Mouse (Mus musculus): Measurements from ENCODE around the gene Padi4. TPM values are rescaled to one million over a fixed set of nuclear protein-coding genes. Genes with fewer than 3 reads are reported as not detected.
A peak's percentile ranks its signal among the peaks of the same experiment; 100 is the strongest.

The Padi4 gene
- polyA plus RNA-seq, 1 experiment from 2014 or later: 2.4 TPM

GRCm38 (mm10) chr4:140710781-140711180 is 63.3 kb downstream of the Padi4 start:
- Histone ChIP-seq H3K36me3 (ENCODE audit: control insufficient read depth, insufficient read depth, low read length) (peaks cover 49% of the 10 kb centered on the region), H3K27ac (ENCODE audit: low read depth, low read length) (no peak overlapping the region), H3K4me3 (ENCODE audit: low read depth, low read length) (no peak overlapping the region), H3K9me3 (replicated peaks; ENCODE audit: control insufficient read depth, low read length) (no peaks in the 10 kb centered on the region), H3K4me1 (ENCODE audit: control insufficient read depth, insufficient read depth, low read length) (peaks cover 20% of the 10 kb centered on the region), H3K9ac (ENCODE audit: low read depth, low read length) (no peak overlapping the region), H3K27me3 (ENCODE audit: control insufficient read depth, insufficient read depth, low read length) (no peaks in the 10 kb centered on the region), H3K4me2 (no peak overlapping the region)
- 83% methylated on average over 10 of the region's 10 CpGs for WGBS (ENCODE audit: insufficient replicate concordance)
- no peak for ATAC-seq (replicated peaks; ENCODE audit: insufficient number of reproducible peaks, low FRiP score, low TSS enrichment)

- WGBS (ENCODE audit: insufficient replicate concordance): 85% methylated on average over 10 of the region's 10 CpGs
- Histone ChIP-seq H3K4me1 (ENCODE audit: control insufficient read depth, insufficient read depth, low read length) (peaks cover 24% of the 10 kb centered on the region), H3K4me2 (no peak overlapping the region), H3K27me3 (ENCODE audit: control insufficient read depth, insufficient read depth, low read length) (no peaks in the 10 kb centered on the region), H3K9ac (ENCODE audit: low read depth, low read length) (no peak overlapping the region), H3K36me3 (ENCODE audit: control insufficient read depth, insufficient read depth, low read length) (peaks cover 41% of the 10 kb centered on the region), H3K27ac (ENCODE audit: low read depth, low read length) (no peak overlapping the region), H3K9me3 (replicated peaks; ENCODE audit: control insufficient read depth, low read length) (no peaks in the 10 kb centered on the region), H3K4me3 (ENCODE audit: low read depth, low read length) (no peak overlapping the region)
- no peak for ATAC-seq (replicated peaks; ENCODE audit: insufficient number of reproducible peaks, low FRiP score, low TSS enrichment)
Observed at GRCm38 (mm10) chr4:140709617-140710016, 64.4 kb downstream of the Padi4 start.

- H3K4me2 ChIP-seq: no peak overlapping the region
- H3K9me3 ChIP-seq (replicated peaks; ENCODE audit: control insufficient read depth, low read length): no peaks in the 10 kb centered on the region
- H3K4me3 ChIP-seq (ENCODE audit: low read depth, low read length): no peak overlapping the region
- ATAC-seq (replicated peaks; ENCODE audit: insufficient number of reproducible peaks, low FRiP score, low TSS enrichment): no peak
- H3K27me3 ChIP-seq (ENCODE audit: control insufficient read depth, insufficient read depth, low read length): no peaks in the 10 kb centered on the region
- 0 out of 2 replicates have a peak overlapping the region, but pooled peaks have one; percentile 12 for H3K9ac ChIP-seq (ENCODE audit: low read depth, low read length)
- no peak overlapping the region for H3K27ac ChIP-seq (ENCODE audit: low read depth, low read length)
- H3K36me3 ChIP-seq (ENCODE audit: control insufficient read depth, insufficient read depth, low read length): peaks cover 37% of the 10 kb centered on the region
- 86% methylated on average over 7 of the region's 7 CpGs for WGBS (ENCODE audit: insufficient replicate concordance)
- H3K4me1 ChIP-seq (ENCODE audit: control insufficient read depth, insufficient read depth, low read length): peaks cover 24% of the 10 kb centered on the region
Observed at GRCm38 (mm10) chr4:140709111-140709510, 64.9 kb downstream of the Padi4 start.

- Histone ChIP-seq H3K4me3 (ENCODE audit: low read depth, low read length) (no peak overlapping the region), H3K4me1 (ENCODE audit: control insufficient read depth, insufficient read depth, low read length) (peaks cover 27% of the 10 kb centered on the region), H3K9me3 (replicated peaks; ENCODE audit: control insufficient read depth, low read length) (no peaks in the 10 kb centered on the region), H3K36me3 (ENCODE audit: control insufficient read depth, insufficient read depth, low read length) (peaks cover 37% of the 10 kb centered on the region), H3K4me2 (no peak overlapping the region), H3K27me3 (ENCODE audit: control insufficient read depth, insufficient read depth, low read length) (no peaks in the 10 kb centered on the region), H3K9ac (ENCODE audit: low read depth, low read length) (0 out of 2 replicates have a peak overlapping the region, but pooled peaks have one; percentile 12), H3K27ac (ENCODE audit: low read depth, low read length) (no peak overlapping the region)
- no peak for ATAC-seq (replicated peaks; ENCODE audit: insufficient number of reproducible peaks, low FRiP score, low TSS enrichment)
- WGBS (ENCODE audit: insufficient replicate concordance): 80% methylated on average over 18 of the region's 18 CpGs
Observed at GRCm38 (mm10) chr4:140708297-140708927, 65.6 kb downstream of the Padi4 start.

GRCm38 (mm10) chr4:140707615-140708014 is 66.4 kb downstream of the Padi4 start:
- H3K9ac ChIP-seq (ENCODE audit: low read depth, low read length): peak overlapping the region; percentile 12; the same call in 1 of the 2 replicates
- no peak overlapping the region for H3K4me3 ChIP-seq (ENCODE audit: low read depth, low read length)
- H3K4me1 ChIP-seq (ENCODE audit: control insufficient read depth, insufficient read depth, low read length): peaks cover 29% of the 10 kb centered on the region
- H3K9me3 ChIP-seq (replicated peaks; ENCODE audit: control insufficient read depth, low read length): no peaks in the 10 kb centered on the region
- no peaks in the 10 kb centered on the region for H3K27me3 ChIP-seq (ENCODE audit: control insufficient read depth, insufficient read depth, low read length)
- WGBS (ENCODE audit: insufficient replicate concordance): 78% methylated on average over 4 of the region's 4 CpGs
- H3K36me3 ChIP-seq (ENCODE audit: control insufficient read depth, insufficient read depth, low read length): peaks cover 37% of the 10 kb centered on the region
- no peak for ATAC-seq (replicated peaks; ENCODE audit: insufficient number of reproducible peaks, low FRiP score, low TSS enrichment)
- no peak overlapping the region for H3K27ac ChIP-seq (ENCODE audit: low read depth, low read length)
- H3K4me2 ChIP-seq: no peak overlapping the region

GRCm38 (mm10) chr4:140704166-140704565 is 69.9 kb downstream of the Padi4 start:
- Histone ChIP-seq H3K27ac (ENCODE audit: low read depth, low read length) (0 out of 2 replicates have a peak overlapping the region, but pooled peaks have one; percentile 22), H3K36me3 (ENCODE audit: control insufficient read depth, insufficient read depth, low read length) (peaks cover 17% of the 10 kb centered on the region), H3K4me1 (ENCODE audit: control insufficient read depth, insufficient read depth, low read length) (peaks cover 40% of the 10 kb centered on the region), H3K9ac (ENCODE audit: low read depth, low read length) (peak overlapping the region; percentile 96), H3K9me3 (replicated peaks; ENCODE audit: control insufficient read depth, low read length) (no peaks in the 10 kb centered on the region), H3K4me3 (ENCODE audit: low read depth, low read length) (peak overlapping the region; percentile 96), H3K4me2 (peak overlapping the region; percentile 75), H3K27me3 (ENCODE audit: control insufficient read depth, insufficient read depth, low read length) (peaks cover 7% of the 10 kb centered on the region)
- no peak for ATAC-seq (replicated peaks; ENCODE audit: insufficient number of reproducible peaks, low FRiP score, low TSS enrichment)
- 43% methylated on average over 4 of the region's 4 CpGs for WGBS (ENCODE audit: insufficient replicate concordance)

- H3K4me2 ChIP-seq: peak overlapping the region; percentile 75
- H3K4me1 ChIP-seq (ENCODE audit: control insufficient read depth, insufficient read depth, low read length): peaks cover 40% of the 10 kb centered on the region
- H3K9me3 ChIP-seq (replicated peaks; ENCODE audit: control insufficient read depth, low read length): no peaks in the 10 kb centered on the region
- no peak overlapping the region; the same call in 1 of the 2 replicates for H3K27ac ChIP-seq (ENCODE audit: low read depth, low read length)
- peaks cover 12% of the 10 kb centered on the region; the same call in 1 of the 2 replicates for H3K36me3 ChIP-seq (ENCODE audit: control insufficient read depth, insufficient read depth, low read length)
- peak overlapping the region; percentile 96 for H3K4me3 ChIP-seq (ENCODE audit: low read depth, low read length)
- no peak for ATAC-seq (replicated peaks; ENCODE audit: insufficient number of reproducible peaks, low FRiP score, low TSS enrichment)
- peaks cover 12% of the 10 kb centered on the region for H3K27me3 ChIP-seq (ENCODE audit: control insufficient read depth, insufficient read depth, low read length)
- 32% methylated on average over 8 of the region's 8 CpGs for WGBS (ENCODE audit: insufficient replicate concordance)
- H3K9ac ChIP-seq (ENCODE audit: low read depth, low read length): peak overlapping the region; percentile 96
Observed at GRCm38 (mm10) chr4:140703636-140704035, 70.4 kb downstream of the Padi4 start.

GRCm38 (mm10) chr4:140702611-140703327 is 71.3 kb downstream of the Padi4 start:
- Histone ChIP-seq H3K4me1 (ENCODE audit: control insufficient read depth, insufficient read depth, low read length) (peaks cover 36% of the 10 kb centered on the region), H3K9me3 (replicated peaks; ENCODE audit: control insufficient read depth, low read length) (no peaks in the 10 kb centered on the region), H3K27ac (ENCODE audit: low read depth, low read length) (peak overlapping the region; percentile 98), H3K36me3 (ENCODE audit: control insufficient read depth, insufficient read depth, low read length) (0 out of 2 replicates have a peak, but pooled peaks cover 6% of the 10 kb centered on the region), H3K27me3 (ENCODE audit: control insufficient read depth, insufficient read depth, low read length) (peaks cover 15% of the 10 kb centered on the region), H3K4me2 (peak overlapping the region; percentile 75), H3K9ac (ENCODE audit: low read depth, low read length) (peak overlapping the region; percentile 96), H3K4me3 (ENCODE audit: low read depth, low read length) (peak overlapping the region; percentile 96)
- WGBS (ENCODE audit: insufficient replicate concordance): 2% methylated on average over 28 of the region's 68 CpGs
- ATAC-seq (replicated peaks; ENCODE audit: insufficient number of reproducible peaks, low FRiP score, low TSS enrichment): peak; percentile 85
